Comparison of ENCODE assay signal across 9 mouse cellular contexts in genomic region chr13:69002173-69002572, GRCm38 (mm10). TPM values are rescaled to one million over a fixed set of nuclear protein-coding genes. Genes with fewer than 3 reads are reported as not detected.
DNase-seq lines count a peak whose midpoint lies in the region; ATAC-seq lines count a peak whose summit lies in the region.
"Had no signal": no experiment of that assay in that cellular context is flagged by ENCODE, and none has a peak within 500 bp of the region (broad histone marks: within the 10 kb centered on the region; RNA-seq: fewer than 3 reads in every experiment).

No protein-coding gene starts in this region.

- H3K27ac ChIP-seq in neural tube, embryonic 11.5 days (ENCODE audit: low read depth, low read length) = no peak overlapping the region

- WGBS in neural tube, embryonic 11.5 days = 23% methylated on average over 4 of the region's 4 CpGs

- H3K4me1 ChIP-seq in neural tube, embryonic 11.5 days (ENCODE audit: control insufficient read depth, insufficient read depth, low read length) = 0 out of 2 replicates have a peak, but pooled peaks cover 2% of the 10 kb centered on the region

- H3K9me3 ChIP-seq in neural tube, embryonic 11.5 days (ENCODE audit: control insufficient read depth, low read length) = no peaks in the 10 kb centered on the region

- peak; percentile 58 for DNase-seq in gastrocnemius, adult 18-20 months (ENCODE audit: low spot score)
- DNase-seq in gastrocnemius, postnatal 25 days = no peak
- peak; percentile 29 for DNase-seq in urinary bladder, postnatal 25 days (ENCODE audit: low spot score)
- DNase-seq in urinary bladder, postnatal 10 days (ENCODE audit: low spot score) = no peak
- DNase-seq in frontal cortex, postnatal 10 days (ENCODE audit: low spot score in 2 of 2) = peak; percentile 29 to 64
- DNase-seq in layer of hippocampus, postnatal 10 days (ENCODE audit: low spot score in 2 of 2) = peak; percentile 75 to 81
- peak; percentile 58 for DNase-seq in neural tube, embryonic 11.5 days (ENCODE audit: low spot score)
- DNase-seq in spleen, adult 12 weeks (ENCODE audit: low spot score) = no peak

- H3K36me3 ChIP-seq in neural tube, embryonic 11.5 days (ENCODE audit: control insufficient read depth, insufficient read depth, low read length) = no peaks in the 10 kb centered on the region
- H3K36me3 ChIP-seq: G1E had no signal

- H3K4me3 ChIP-seq in neural tube, embryonic 11.5 days (ENCODE audit: low read depth, low read length) = no peak overlapping the region

- no peak overlapping the region for H3K4me2 ChIP-seq in neural tube, embryonic 11.5 days (ENCODE audit: low read depth)

- no peak overlapping the region for H3K9ac ChIP-seq in neural tube, embryonic 11.5 days (ENCODE audit: low read length)

- ATAC-seq in neural tube, embryonic 11.5 days (ENCODE audit: insufficient read depth, low FRiP score, low TSS enrichment) = no peak

- H3K27me3 ChIP-seq in neural tube, embryonic 11.5 days (ENCODE audit: control insufficient read depth, insufficient read depth, low read length) = 0 out of 2 replicates have a peak, but pooled peaks cover 2% of the 10 kb centered on the region

RNA-seq across cellular contexts. Expression of gene Adcy2, which starts 2.8 kb away (rescaled TPM):
- 10 to 100 TPM; 35.7 to 43.0 TPM for total RNA-seq in gastrocnemius, adult 18-20 months (2021)
- total RNA-seq in gastrocnemius, postnatal 25 days (2021) = 10 to 100 TPM; 23.2 to 31.4 TPM
- total RNA-seq in layer of hippocampus, postnatal 10 days (2021) = 10 to 100 TPM; 69.2 to 73.5 TPM
- polyA plus RNA-seq in neural tube, embryonic 11.5 days (2014; fragmentation: Nextera tagmentation; extraction: Ambion mirVana) = 7.5 and 7.8 TPM in 2 replicates
- polyA plus RNA-seq: G1E had no signal

Comparison
In these comparisons a context has a peak if more than half of its experiments do, and no peak if none do; other contexts are left out.
1. DNase-seq: peak in gastrocnemius, adult 18-20 months (single experiment), urinary bladder, postnatal 25 days (single experiment), frontal cortex, postnatal 10 days (2 of 2), layer of hippocampus, postnatal 10 days (2 of 2) and neural tube, embryonic 11.5 days (single experiment); none in gastrocnemius, postnatal 25 days (single experiment), urinary bladder, postnatal 10 days (single experiment) and spleen, adult 12 weeks (single experiment).